Mouse (Mus musculus): ENCODE data around the gene Ttll11. TPM values are rescaled to one million over a fixed set of nuclear protein-coding genes. Genes with fewer than 3 reads are reported as not detected.

Gene Ttll11
- polyA plus RNA-seq, 1 experiment, result 47.6 TPM

GRCm38 (mm10) chr2:35942960-35943359 lies 36.8 kb downstream of the Ttll11 start:
- Histone ChIP-seq H3K27ac (ENCODE audit: control insufficient read depth, insufficient read depth, low read depth, low read length) (no peak overlapping the region), H3K4me1 (ENCODE audit: control insufficient read depth, insufficient read depth, low read length) (no peaks in the 10 kb centered on the region), H3K27me3 (ENCODE audit: control insufficient read depth, insufficient read depth, low read length) (no peaks in the 10 kb centered on the region), H3K36me3 (ENCODE audit: control insufficient read depth, insufficient read depth, low read length) (no peaks in the 10 kb centered on the region), H3K4me3 (ENCODE audit: control insufficient read depth, low read depth, low read length) (no peak overlapping the region)
- TF ChIP-seq CTCF (IDR thresholded peaks at IDR 0.05; ENCODE audit: control insufficient read depth, insufficient read depth, insufficient replicate concordance, low read depth, low read length) (no peak), POLR2A (IDR thresholded peaks at IDR 0.05; ENCODE audit: control insufficient read depth, low read depth, low read length) (no peak)

GRCm38 (mm10) chr2:35935045-35935444 lies 44.7 kb downstream of the Ttll11 start:
- TF ChIP-seq POLR2A (IDR thresholded peaks at IDR 0.05; ENCODE audit: control insufficient read depth, low read depth, low read length) (no peak), CTCF (IDR thresholded peaks at IDR 0.05; ENCODE audit: control insufficient read depth, insufficient read depth, insufficient replicate concordance, low read depth, low read length) (no peak)
- Histone ChIP-seq H3K27me3 (ENCODE audit: control insufficient read depth, insufficient read depth, low read length) (no peaks in the 10 kb centered on the region), H3K27ac (ENCODE audit: control insufficient read depth, insufficient read depth, low read depth, low read length) (no peak overlapping the region), H3K4me3 (ENCODE audit: control insufficient read depth, low read depth, low read length) (no peak overlapping the region), H3K4me1 (ENCODE audit: control insufficient read depth, insufficient read depth, low read length) (no peaks in the 10 kb centered on the region), H3K36me3 (ENCODE audit: control insufficient read depth, insufficient read depth, low read length) (no peaks in the 10 kb centered on the region)

GRCm38 (mm10) chr2:35933116-35933515 lies 46.6 kb downstream of the Ttll11 start:
- no peak for TF ChIP-seq POLR2A (IDR thresholded peaks at IDR 0.05; ENCODE audit: control insufficient read depth, low read depth, low read length)
- TF ChIP-seq CTCF (IDR thresholded peaks at IDR 0.05; ENCODE audit: control insufficient read depth, insufficient read depth, insufficient replicate concordance, low read depth, low read length), result no peak
- H3K4me3 ChIP-seq (ENCODE audit: control insufficient read depth, low read depth, low read length), result no peak overlapping the region
- H3K27ac ChIP-seq (ENCODE audit: control insufficient read depth, insufficient read depth, low read depth, low read length), result no peak overlapping the region
- no peaks in the 10 kb centered on the region for H3K27me3 ChIP-seq (ENCODE audit: control insufficient read depth, insufficient read depth, low read length)
- H3K4me1 ChIP-seq (ENCODE audit: control insufficient read depth, insufficient read depth, low read length), result no peaks in the 10 kb centered on the region
- H3K36me3 ChIP-seq (ENCODE audit: control insufficient read depth, insufficient read depth, low read length), result no peaks in the 10 kb centered on the region

GRCm38 (mm10) chr2:35931619-35932018 lies 48.1 kb downstream of the Ttll11 start:
- H3K4me1 ChIP-seq (ENCODE audit: control insufficient read depth, insufficient read depth, low read length), result no peaks in the 10 kb centered on the region
- H3K27ac ChIP-seq (ENCODE audit: control insufficient read depth, insufficient read depth, low read depth, low read length), result no peak overlapping the region
- H3K27me3 ChIP-seq (ENCODE audit: control insufficient read depth, insufficient read depth, low read length), result no peaks in the 10 kb centered on the region
- TF ChIP-seq POLR2A (IDR thresholded peaks at IDR 0.05; ENCODE audit: control insufficient read depth, low read depth, low read length), result no peak
- TF ChIP-seq CTCF (IDR thresholded peaks at IDR 0.05; ENCODE audit: control insufficient read depth, insufficient read depth, insufficient replicate concordance, low read depth, low read length), result no peak; the same call in 1 of the 2 replicates
- no peak overlapping the region for H3K4me3 ChIP-seq (ENCODE audit: control insufficient read depth, low read depth, low read length)
- H3K36me3 ChIP-seq (ENCODE audit: control insufficient read depth, insufficient read depth, low read length), result no peaks in the 10 kb centered on the region

GRCm38 (mm10) chr2:35930498-35931149 lies 49.1 kb downstream of the Ttll11 start:
- H3K27me3 ChIP-seq (ENCODE audit: control insufficient read depth, insufficient read depth, low read length), result no peaks in the 10 kb centered on the region
- no peak overlapping the region for H3K27ac ChIP-seq (ENCODE audit: control insufficient read depth, insufficient read depth, low read depth, low read length)
- no peak for TF ChIP-seq POLR2A (IDR thresholded peaks at IDR 0.05; ENCODE audit: control insufficient read depth, low read depth, low read length)
- TF ChIP-seq CTCF (IDR thresholded peaks at IDR 0.05; ENCODE audit: control insufficient read depth, insufficient read depth, insufficient replicate concordance, low read depth, low read length), result peak; percentile 71; the same call in 1 of the 2 replicates
- H3K4me3 ChIP-seq (ENCODE audit: control insufficient read depth, low read depth, low read length), result no peak overlapping the region
- no peaks in the 10 kb centered on the region for H3K36me3 ChIP-seq (ENCODE audit: control insufficient read depth, insufficient read depth, low read length)
- H3K4me1 ChIP-seq (ENCODE audit: control insufficient read depth, insufficient read depth, low read length), result no peaks in the 10 kb centered on the region

GRCm38 (mm10) chr2:35928133-35928532 lies 51.6 kb downstream of the Ttll11 start:
- Histone ChIP-seq H3K4me3 (ENCODE audit: control insufficient read depth, low read depth, low read length) (no peak overlapping the region), H3K27ac (ENCODE audit: control insufficient read depth, insufficient read depth, low read depth, low read length) (no peak overlapping the region), H3K36me3 (ENCODE audit: control insufficient read depth, insufficient read depth, low read length) (no peaks in the 10 kb centered on the region), H3K27me3 (ENCODE audit: control insufficient read depth, insufficient read depth, low read length) (no peaks in the 10 kb centered on the region), H3K4me1 (ENCODE audit: control insufficient read depth, insufficient read depth, low read length) (no peaks in the 10 kb centered on the region)
- TF ChIP-seq POLR2A (IDR thresholded peaks at IDR 0.05; ENCODE audit: control insufficient read depth, low read depth, low read length), result no peak
- no peak for TF ChIP-seq CTCF (IDR thresholded peaks at IDR 0.05; ENCODE audit: control insufficient read depth, insufficient read depth, insufficient replicate concordance, low read depth, low read length)

- H3K4me3 ChIP-seq (ENCODE audit: control insufficient read depth, low read depth, low read length), result no peak overlapping the region
- no peaks in the 10 kb centered on the region for H3K36me3 ChIP-seq (ENCODE audit: control insufficient read depth, insufficient read depth, low read length)
- TF ChIP-seq CTCF (IDR thresholded peaks at IDR 0.05; ENCODE audit: control insufficient read depth, insufficient read depth, insufficient replicate concordance, low read depth, low read length) (no peak), POLR2A (IDR thresholded peaks at IDR 0.05; ENCODE audit: control insufficient read depth, low read depth, low read length) (no peak)
- no peaks in the 10 kb centered on the region for H3K27me3 ChIP-seq (ENCODE audit: control insufficient read depth, insufficient read depth, low read length)
- no peak overlapping the region for H3K27ac ChIP-seq (ENCODE audit: control insufficient read depth, insufficient read depth, low read depth, low read length)
- H3K4me1 ChIP-seq (ENCODE audit: control insufficient read depth, insufficient read depth, low read length), result no peaks in the 10 kb centered on the region
These were observed 54.8 kb downstream of the Ttll11 start for GRCm38 (mm10) chr2:35924947-35925346.

Data from testis, adult 2 months (tissue).